Mouse (Mus musculus) lung, postnatal 0 days (tissue): ENCODE results near the gene Arl6ip6.

Experiments used
- CTCF ChIP-seq: IDR thresholded peaks from 2 replicates; pipeline ENCODE4 v1.5.1; 2016; ENCODE audit warnings: antibody characterized with exemption, mild to moderate bottlenecking
- EP300 ChIP-seq: IDR thresholded peaks from 2 replicates; pipeline ENCODE4 v1.6.1; 2016; ENCODE audit warnings: antibody characterized with exemption, mild to moderate bottlenecking, control low read depth

DNA sequence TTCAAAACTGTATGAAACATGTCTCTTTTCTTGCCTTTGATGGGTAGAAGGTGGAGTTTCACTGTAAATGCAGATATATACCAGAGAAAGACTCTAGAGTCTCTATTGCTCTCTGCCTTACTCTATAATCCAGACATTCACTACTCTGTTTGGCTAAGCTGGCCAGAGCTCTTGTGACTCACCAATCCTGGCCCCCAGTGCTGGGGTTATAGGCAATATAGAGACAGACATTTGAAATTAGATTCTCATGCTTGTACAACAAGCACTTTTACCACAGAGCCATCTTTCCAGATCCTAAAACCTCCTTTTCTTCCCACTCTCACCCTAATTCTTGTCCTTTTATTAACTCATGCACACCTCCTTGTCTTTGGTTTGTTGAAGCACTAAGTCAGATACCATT is 17.6 kb upstream of the Arl6ip6 start:
- no peak for TF ChIP-seq EP300
- no peak for TF ChIP-seq CTCF
